Mouse (Mus musculus): ENCODE results near the gene Atxn1.

The Atxn1 gene

DNA sequence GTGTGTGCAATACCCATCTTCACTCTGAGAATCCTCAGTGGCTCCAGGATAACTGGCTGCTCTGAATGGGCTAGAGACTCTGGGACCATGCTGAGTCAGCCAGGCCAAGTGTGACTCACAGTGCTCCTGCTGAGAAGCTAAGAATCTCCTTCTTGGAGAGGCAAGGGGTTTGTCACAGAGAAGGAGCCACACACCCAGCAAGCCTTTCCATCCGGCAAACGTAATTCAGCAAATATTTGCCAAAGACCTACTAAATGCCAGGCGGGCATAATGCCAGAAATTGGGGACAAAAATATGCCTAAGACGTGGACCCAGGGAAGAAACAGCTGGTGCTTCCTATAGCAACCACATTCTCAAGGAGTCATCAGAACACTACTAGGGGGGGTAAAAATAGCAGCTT, 137.2 kb downstream of the Atxn1 start:
- DNase-seq (ENCODE audit: low spot score) = no peak

DNA sequence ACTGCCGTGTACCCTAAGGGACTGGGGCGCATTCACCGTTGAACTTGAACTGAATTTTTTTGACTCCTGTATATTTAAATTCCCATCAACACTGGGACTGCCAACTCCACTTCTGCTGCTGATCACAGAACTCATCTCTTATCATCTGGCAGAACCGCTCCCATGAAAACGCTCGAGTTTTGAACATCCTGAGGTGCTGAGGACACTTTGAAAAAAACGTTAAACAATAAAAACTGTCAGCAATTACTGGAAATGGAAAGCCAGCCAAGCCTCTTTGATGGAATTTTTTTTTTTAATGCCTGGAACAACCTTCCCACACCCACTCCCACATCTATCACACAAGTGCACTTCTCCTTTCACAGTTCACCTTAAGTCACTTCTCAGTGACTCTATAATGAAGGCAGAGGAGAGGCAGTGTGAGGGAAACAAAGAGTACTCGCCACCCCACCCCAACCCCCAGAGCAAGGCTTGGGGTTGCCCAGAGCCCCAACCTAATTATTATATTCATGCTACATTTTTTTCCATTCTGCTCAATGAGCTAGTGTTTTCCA, 137.7 kb downstream of the Atxn1 start:
- DNase-seq (ENCODE audit: low spot score) = no peak

DNA sequence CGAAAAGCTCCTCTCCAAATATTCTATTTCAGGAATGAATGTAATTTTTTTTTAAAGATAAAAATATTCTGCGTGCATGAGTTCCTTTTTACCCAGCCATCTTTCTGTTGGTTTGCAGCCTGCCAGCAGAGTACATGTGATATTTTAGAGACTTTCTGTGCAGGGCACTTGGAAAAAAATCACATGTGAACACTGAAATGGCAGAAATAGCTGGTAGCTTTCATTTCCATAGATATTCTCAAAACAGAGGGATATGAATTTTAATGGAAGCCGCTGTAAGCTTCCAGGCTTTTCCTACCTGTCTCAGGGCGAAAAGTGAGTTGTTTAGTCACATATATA, 142.3 kb downstream of the Atxn1 start:
- DNase-seq (ENCODE audit: low spot score) = no peak

DNA sequence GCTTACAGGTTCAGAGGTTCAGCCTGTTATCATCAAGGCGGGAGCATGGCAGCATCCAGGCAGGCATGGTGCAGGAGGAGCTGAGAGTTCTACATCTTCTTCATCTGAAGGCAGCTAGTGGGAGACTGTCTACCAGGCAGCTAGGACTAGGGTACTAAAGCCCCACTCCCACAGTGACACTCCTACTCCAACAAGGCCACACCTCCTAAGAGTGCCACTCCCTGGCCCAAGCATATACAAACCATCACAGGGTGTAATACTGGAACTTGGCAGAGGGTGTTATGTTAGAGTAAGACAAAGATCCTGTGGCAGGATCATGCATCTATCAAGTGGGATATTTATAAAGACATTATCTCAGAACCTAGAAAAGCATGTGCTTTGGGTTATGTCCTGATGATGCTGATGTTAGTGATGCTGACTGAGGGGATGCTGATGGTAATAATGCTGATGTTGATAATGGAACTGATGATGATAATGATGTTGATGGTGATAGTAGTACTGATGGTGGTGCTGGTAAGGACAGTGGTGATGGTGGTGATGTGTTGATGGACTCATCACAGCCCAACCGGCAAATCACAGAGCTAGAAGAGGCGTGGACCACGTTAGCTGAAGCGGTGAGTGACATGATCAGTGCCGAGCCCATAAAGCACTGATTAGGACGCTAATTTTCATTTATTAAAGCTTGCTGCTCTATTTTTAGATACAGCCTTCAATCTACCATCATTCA, 142.9 kb downstream of the Atxn1 start:
- DNase-seq (ENCODE audit: low spot score) = no peak

DNA sequence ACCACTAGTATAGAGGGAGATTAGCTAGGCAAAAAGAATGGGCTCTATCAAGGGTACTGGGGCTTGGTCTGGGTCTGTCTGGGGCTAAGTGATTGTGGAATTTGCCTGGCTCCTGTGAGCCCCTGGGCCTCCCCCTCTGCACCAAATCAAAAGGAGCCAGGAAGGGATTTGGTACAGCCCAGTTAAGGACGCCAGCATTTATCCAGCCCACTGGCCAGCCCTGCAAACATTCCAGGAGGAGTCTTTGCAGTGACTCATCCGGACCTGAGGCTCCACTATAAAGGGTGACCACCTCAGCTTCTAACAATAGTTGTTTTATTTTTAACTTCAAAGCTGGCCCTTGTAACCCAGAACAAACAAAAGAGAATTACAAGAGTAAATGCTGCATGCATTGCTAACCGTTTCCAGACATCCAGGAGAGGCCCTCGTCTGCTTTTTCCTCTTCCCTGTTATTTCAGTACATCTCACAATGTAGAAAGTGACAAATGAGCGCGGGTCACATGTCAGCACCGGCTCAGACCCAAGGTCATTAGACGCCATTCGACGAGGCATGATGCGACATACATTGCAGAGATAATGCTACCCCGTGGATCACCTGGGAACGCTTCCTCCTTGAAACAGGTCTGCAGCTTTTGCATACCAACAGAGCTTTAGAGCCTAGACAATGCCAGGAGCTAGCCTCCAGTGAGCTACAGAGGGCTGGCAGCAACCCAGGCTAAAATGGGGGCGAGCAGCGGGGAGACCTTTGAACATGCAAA, 144.2 kb downstream of the Atxn1 start:
- DNase-seq (ENCODE audit: low spot score) = no peak

DNA sequence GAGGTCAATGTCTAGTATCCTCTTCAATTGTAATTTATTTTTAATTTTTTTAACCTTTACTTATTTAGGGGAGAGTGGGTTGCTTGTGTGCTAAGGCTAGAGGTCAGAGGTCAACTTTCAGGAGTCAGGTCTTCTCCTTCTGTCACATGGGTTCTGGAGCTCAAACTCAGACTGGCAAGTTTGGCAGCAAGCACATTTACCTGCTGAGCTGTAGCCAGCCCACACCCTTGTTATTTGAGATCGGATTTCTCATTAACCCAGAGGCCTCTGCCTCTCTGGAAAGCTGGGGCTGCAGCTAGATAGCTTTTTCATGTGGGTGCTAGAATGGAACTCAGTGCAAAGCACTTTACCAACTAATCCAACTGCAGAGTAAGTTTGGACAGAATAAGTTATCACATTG, 148.1 kb downstream of the Atxn1 start:
- DNase-seq (ENCODE audit: low spot score) = no peak

DNA sequence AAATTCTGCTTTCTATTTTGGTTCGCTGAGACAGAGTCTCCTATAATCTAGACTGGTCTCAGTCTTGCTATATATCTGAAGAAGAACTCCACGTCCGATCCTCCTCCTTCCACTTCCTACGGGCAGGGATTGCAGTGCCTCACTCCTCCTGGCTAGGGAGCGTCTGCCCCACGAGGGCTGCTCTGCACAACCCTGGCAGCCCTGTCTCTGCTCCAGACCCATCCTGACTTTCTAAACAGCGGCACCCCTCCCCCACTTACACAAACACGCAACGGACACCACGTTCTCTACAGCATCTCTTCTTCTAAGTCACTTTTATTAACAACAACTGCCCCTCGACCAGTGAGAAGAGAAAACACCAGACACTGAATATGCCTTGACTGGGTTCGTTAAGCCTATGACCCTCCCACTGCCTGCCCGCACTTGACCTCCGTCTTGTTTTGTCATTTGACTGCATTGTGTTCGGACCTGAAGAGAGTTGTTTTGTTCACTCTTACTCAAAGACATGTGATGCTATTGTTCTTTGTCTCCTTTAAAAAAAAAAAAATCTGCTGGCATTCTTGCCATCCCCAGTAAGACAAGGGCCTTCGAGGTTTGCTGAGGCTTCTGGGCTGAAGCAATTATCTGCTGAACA, 154.9 kb downstream of the Atxn1 start:
- DNase-seq (ENCODE audit: low spot score) = no peak

DNA sequence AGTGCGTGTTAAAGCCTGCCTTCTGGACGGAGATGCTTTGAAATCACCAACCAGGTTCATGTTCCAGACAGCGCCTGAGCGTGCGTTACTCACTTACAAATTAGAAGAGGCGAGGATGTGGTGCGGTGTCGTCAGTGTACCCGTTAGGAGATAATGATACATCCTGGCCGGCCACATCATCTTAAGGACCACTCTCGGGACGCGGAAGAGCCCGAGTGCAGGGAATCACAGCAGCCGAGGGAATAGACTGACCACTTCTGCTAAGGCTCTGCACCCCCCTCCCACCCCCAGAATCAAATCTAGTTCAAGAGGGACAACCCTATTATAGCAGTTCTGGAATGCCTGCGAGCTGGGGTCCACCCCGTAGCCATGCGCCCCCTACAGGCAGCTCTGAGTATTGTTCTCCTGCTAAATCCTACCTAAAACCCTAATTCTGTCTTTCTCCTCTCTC, 157.2 kb downstream of the Atxn1 start:
- peak; percentile 47 for DNase-seq (ENCODE audit: low spot score)

DNA sequence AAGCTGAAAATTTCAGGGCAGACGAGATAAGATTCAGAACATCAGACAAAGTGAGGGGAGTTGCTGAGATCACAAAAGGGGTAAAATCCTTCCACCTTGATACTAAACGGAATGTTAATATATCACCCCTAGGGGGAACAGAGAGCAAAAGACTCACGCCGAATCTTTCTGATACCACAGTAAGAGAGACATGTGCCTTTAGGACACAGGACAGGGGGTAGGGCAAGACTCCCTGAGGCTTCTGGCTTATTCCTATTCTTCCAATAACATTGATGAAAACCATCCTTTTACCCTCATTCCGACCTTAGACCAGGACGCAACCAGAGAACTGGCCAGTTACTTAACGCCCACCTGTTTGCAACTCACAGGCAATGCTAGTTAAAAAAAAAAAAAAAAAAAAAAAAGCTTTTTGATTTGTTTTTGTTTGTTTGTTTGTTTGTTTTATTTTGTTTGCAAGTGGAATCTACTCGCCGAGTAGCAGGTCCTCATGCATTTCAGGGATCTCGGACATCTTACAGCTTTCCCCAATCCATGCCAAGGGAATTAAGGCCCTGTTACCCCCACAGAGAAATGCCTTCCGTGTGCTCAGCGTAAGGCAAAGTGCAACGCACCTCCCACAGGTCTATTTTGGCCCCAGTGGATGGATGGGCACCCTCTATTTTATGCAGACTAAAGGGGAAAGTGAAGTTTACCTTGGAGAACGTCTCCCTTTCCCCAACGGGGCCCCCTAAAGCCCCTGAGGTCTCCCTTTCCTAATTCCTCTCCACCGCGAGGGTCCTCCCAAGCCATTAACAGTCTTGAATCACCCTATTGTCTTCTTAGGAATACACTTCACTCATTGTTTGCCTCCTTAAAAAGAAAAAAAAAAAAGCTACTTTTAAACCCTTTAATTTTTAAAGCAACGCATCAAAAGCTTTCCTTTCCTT, 157.9 kb downstream of the Atxn1 start:
- no peak for DNase-seq (ENCODE audit: low spot score)

DNA sequence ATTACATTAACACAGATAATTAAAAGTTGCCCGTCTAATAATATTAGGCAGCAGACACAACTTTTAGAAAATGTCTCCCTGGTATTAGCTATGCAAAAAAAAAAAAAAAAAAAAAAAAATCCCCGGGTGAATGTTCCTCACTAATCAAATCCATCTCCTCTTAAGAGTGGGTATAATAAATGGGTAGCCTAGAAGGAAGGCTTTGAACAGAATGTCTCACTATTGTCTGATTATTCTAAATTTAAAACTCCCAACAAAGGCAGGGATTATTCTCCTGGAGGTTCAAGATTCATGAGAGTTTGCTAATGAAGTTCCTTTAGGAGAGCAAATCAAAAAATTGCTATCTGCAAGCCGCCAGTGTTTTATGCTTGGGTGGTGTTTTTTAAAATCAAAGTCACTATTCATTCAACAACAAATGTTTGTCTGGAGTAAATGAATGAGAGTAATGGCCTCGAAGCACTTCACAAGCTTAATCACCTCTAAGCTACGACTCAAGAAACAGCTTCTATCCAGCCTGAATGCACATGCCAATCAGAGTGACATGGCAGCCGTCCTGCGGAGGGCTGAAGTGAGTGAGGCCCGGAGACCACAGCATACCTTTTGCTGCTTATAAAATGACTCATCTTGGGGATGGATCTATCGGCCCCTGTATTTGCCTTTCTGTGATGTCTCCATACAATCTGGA, 158.8 kb downstream of the Atxn1 start:
- DNase-seq (ENCODE audit: low spot score) = no peak

DNA sequence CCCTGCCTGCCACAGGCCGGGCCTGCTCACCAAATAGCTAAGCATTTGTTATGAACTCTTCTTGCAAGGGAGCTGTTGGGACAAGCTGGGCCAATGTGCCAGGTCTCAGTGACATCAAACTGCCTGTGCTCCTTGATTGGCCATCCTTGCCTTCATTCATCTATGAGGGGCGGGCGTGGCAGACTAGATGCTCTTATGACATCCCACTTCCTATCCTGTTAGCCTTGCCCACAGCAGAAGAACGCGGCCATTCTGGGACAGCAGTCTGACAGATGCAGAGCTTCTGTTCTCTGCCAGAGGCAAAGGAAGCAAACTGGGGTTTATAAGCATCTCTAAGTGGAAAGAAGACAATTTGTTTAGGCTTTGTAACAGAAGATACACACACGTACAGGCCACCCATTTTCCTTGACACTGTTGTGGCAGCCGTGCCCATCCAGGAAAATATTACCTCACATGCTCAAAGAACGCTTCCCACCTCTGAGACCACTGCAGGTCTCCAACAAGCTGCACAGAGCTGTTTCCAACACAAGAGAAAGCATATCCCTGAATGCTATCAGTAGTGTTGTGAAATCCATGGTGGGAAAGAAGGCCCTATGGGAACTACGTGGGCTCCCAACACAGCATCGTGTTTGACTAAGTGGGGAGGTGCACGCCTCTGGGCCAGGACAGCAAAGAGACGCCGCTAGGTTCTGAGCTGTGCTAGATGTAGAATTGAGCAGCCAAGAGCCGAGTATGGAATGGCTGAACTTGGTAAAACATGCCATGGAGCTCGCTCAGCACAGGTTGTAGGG, 162.0 kb downstream of the Atxn1 start:
- DNase-seq (ENCODE audit: low spot score) = no peak

DNA sequence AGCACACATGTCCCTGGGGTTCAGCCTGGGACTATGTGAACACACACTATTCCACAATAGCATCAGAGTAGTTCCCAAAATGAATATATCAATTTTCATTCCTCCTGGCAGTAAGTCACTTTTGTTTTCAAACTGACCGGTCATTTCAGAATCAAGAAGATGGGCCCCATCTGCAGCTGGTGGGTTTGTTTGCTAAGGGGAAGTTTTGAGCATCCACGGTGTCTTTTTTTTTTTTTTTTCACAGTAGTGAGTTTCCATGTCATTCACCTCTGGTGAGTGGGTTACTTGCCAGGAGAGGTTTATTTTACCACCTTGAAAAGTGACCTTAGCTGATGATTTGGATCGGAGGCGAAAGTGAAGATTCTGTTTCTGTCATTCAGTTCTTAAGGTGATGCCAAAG, 166.6 kb downstream of the Atxn1 start:
- no peak for DNase-seq (ENCODE audit: low spot score)

DNA sequence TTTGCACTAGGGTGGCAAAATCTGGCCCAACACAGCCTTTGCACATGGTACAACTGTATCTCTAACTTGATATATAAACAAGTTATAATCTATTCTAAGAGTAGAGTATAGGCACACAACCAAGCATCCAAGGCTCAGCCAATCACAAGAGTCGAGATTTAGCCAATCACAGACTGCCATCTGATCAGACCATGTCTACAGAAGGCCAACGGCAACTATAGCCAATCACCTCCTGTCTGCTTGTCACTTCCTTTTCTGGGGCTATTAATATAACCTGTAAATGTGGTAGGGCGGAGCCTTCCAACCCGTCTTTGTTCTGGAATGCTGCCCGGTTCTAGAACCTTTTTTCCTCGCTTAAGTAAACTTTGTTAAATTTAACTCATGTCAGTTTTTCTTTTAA, 167.1 kb downstream of the Atxn1 start:
- DNase-seq (ENCODE audit: low spot score) = no peak

DNA sequence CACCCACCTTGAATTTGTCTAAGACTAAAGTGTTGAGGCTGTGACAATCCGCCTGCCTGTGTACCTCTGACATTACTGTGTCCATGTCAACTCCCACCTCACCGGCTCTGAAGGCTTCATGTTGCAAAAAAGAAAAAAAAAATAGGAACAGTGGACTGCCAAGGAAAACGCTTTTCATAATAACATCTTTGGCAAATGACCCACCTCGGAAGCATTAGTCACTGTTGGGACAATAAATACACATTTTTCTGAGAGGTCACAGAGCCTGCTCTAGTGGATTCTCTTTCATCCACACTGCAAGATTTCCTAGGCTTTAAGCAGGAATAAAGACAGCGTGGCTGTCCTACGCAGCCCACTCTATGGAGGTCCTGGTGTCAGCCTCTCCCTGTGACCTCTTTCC, 168.5 kb downstream of the Atxn1 start:
- DNase-seq (ENCODE audit: low spot score) = no peak

DNA sequence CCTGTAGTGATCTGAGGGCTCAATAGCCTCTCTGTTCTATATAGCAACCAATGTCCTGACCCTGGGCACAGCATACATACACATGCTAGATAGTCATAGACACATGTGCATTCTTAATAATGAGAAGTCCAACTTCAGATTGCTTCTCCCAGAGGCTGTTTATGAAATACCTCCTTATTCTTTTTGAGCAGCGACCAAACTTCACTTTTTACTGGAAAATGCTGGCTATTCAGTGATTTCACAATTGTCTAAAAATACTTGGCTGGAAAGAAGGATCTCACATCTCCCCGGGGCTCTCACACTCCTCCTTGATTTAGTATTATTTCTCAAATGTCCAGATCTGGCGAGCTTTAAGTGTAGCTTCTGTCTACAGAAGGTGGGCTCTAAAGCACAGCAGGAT, 171.0 kb downstream of the Atxn1 start:
- no peak for DNase-seq (ENCODE audit: low spot score)

DNA sequence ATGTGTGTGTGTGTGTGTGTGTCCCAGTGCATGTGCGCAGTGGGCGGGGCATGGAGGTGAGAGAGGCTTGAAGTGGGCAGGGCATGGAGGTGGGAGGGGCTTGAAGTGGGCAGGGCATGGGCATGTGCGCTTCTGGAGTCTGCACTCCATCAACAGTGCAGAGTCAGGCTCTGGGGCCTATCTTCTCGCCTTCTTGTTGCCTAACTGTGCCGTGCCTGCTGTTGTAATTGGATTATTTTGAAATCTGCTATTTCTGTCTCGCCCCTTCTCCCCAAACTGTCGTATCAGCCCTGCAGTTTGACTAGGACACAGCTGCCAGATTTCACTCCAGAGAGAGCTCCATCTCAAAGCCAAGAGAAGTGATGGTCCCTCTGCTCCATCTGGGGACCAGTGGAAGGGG, 178.4 kb downstream of the Atxn1 start:
- no peak for DNase-seq (ENCODE audit: low spot score)

DNA sequence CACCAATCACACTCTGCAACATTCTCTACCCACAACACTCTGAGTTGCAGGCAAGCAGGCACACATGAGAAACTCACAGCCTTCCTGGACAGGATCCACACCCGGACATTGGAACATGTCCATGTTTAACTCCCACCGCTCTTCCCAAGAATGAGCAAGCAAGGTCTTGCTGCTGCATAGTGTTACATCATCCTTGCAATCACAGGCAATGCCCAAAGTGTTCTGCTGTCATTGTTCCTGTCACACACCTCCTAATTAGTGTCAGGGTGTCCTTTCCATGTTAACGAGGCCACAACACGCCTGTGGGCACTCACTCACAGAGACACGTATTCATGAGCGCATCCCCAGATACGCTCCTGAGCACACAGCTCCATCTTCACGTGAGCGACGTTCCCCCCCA, 181.1 kb downstream of the Atxn1 start:
- DNase-seq (ENCODE audit: low spot score) = no peak

DNA sequence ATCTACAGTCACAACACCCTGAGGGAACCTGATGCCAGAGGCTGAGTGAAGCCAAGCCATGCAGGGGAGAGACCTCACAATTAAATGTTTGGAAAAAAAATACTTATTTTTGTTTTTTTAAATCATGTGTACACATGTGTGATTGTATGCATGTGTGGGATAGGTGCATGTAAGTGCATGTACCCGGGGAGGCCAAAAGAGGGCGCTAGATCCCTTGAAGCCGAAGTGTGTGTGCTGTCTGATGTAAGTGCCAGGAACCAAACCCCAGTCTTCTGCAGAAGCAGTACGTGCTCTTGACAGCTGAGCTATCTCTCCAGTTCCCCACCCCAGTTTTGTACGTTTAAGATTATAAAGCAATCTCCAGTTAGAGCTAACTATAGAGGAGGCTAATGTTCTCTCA, 186.1 kb downstream of the Atxn1 start:
- no peak for DNase-seq (ENCODE audit: low spot score)

DNA sequence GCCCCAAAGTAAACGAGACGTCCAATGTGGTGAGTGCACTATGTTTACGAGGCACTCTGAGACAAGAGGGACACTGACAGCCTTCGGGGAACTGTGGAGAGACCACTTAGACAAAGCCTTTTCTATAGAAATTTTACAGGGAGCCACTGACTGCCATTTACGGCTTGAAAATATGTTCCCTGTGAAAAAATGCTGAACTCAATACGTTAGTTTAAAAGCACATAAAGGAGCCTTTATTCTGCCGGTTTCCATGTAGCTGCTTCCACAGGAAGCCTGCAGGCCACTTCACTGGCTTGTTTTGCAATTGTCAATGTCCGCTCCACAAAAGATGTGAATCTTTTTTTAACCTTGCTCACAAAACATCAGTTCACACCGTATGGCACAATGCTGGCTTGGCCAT, 186.6 kb downstream of the Atxn1 start:
- DNase-seq (ENCODE audit: low spot score) = no peak

DNA sequence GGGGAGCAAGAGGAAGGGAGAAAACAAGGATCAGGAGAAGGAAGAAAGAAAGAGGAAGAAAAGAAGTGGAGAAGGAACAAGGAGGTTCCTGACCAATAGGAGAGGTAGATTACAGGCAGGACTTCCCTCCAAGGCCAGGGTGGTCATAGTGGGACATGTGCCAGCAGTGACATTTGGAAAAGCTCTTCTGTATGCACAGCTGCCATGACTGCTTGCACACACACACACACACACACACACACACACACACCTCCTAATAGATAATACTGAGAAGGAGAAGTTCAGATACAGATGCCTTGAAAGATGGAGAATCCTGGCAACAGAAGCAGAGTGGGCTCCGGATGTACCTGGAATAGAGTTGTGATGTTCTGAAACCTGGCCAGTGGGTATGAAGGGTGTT, 189.3 kb downstream of the Atxn1 start:
- no peak for DNase-seq (ENCODE audit: low spot score)

All from left cerebral cortex, adult 11 months (tissue).